Mouse (Mus musculus) thymus, adult 2 months (tissue): ENCODE data around the gene Nppa.
A peak's percentile ranks its signal among the peaks of the same experiment; 100 is the strongest.

Source experiments
- CTCF ChIP-seq: fragments of 200-500 bp; IDR thresholded peaks from 2 replicates; pipeline ENCODE4 v1.5.1; 2012; ENCODE audit warnings: mild to moderate bottlenecking, control low read depth, low read length, moderate library complexity, borderline replicate concordance; ENCODE audit not compliant: control insufficient read depth, poor library complexity, insufficient read depth; ENCODE audit errors: extremely low read depth
- POLR2A ChIP-seq: fragments of 200-500 bp; IDR thresholded peaks from 2 replicates; pipeline ENCODE4 v1.6.1; 2012; ENCODE audit warnings: mild to moderate bottlenecking, low read length, control low read depth, moderate library complexity; ENCODE audit not compliant: control insufficient read depth, poor library complexity, insufficient read depth; ENCODE audit errors: extremely low read depth

- no peak for TF ChIP-seq CTCF
- TF ChIP-seq POLR2A = 0 out of 2 replicates have a peak, but pooled peaks have one; percentile 13
Measured at GRCm38 (mm10) chr4:148041611-148042191, 41.2 kb downstream of the Nppa start.
